Mouse (Mus musculus) bone marrow macrophage, adult 2 months (primary cell): ENCODE results near the gene Zbtb16.

Experiments
- CTCF ChIP-seq: IDR thresholded peaks from 2 replicates; pipeline ENCODE4 v1.5.1; 2012; ENCODE audit warnings: low read depth, mild to moderate bottlenecking, low read length, moderate library complexity
- POLR2A ChIP-seq: IDR thresholded peaks from 2 replicates; pipeline ENCODE4 v1.6.1; 2012; ENCODE audit warnings: mild to moderate bottlenecking, low read depth, low read length, borderline replicate concordance

GRCm38 (mm10) chr9:48733083-48733482 lies 102.9 kb downstream of the Zbtb16 start:
- TF ChIP-seq CTCF, result no peak
- TF ChIP-seq POLR2A, result no peak
